ENCODE assay signal across 8 mouse cellular contexts in the genomic region with DNA sequence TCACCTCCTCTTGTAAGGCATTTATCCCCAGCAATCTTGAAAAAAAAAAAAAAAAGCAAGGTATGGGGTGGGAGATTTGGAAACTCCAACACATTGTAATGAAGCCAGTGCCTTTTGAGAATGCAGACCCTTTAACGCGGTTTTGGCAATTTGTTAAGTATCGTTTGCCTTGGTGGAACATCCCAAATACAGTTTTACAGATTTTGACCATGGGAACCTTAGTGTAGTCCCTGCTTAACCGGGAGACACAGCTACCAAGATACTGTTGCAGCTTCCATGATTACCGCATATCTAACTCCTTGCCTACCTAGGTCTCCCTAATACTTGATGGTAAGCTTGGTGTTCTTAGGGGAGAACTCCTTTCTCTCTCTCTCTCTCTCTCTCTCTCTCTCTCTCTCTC. TPM values are rescaled to one million over a fixed set of nuclear protein-coding genes. Genes with fewer than 3 reads are reported as not detected.
DNase-seq lines count a peak whose midpoint lies in the region; ATAC-seq lines count a peak whose summit lies in the region.

No protein-coding gene starts in this region.

- H3K4me2 ChIP-seq in limb, embryonic 11.5 days (ENCODE audit: low read depth, severe bottlenecking): peak overlapping the region; percentile 75
- peak overlapping the region; percentile 69 for H3K4me2 ChIP-seq in stomach, embryonic 14.5 days (replicated peaks; ENCODE audit: low read depth, low read length)

- no peaks in the 10 kb centered on the region for H3K27me3 ChIP-seq in megakaryocyte, embryonic 14.5 days (replicated peaks)
- peaks cover 6% of the 10 kb centered on the region; the same call in 1 of the 2 replicates for H3K27me3 ChIP-seq in forebrain, embryonic 10.5 days (ENCODE audit: poor library complexity, severe bottlenecking)
- H3K27me3 ChIP-seq in limb, embryonic 11.5 days (ENCODE audit: control insufficient read depth, insufficient read depth, low read length): no peaks in the 10 kb centered on the region
- no peaks in the 10 kb centered on the region for H3K27me3 ChIP-seq in stomach, embryonic 14.5 days (ENCODE audit: control insufficient read depth, insufficient read depth, low read length)

- H3K4me1 ChIP-seq in megakaryocyte, embryonic 14.5 days: peaks cover 45% of the 10 kb centered on the region
- peaks cover 17% of the 10 kb centered on the region for H3K4me1 ChIP-seq in forebrain, embryonic 10.5 days
- no peaks in the 10 kb centered on the region for H3K4me1 ChIP-seq in limb, embryonic 11.5 days (ENCODE audit: control insufficient read depth, insufficient read depth, low read length)
- H3K4me1 ChIP-seq in stomach, embryonic 14.5 days (ENCODE audit: control insufficient read depth, insufficient read depth, low read length): peaks cover 10% of the 10 kb centered on the region; the same call in 1 of the 2 replicates

- H3K4me3 ChIP-seq in megakaryocyte, embryonic 14.5 days (replicated peaks): peak overlapping the region; percentile 96
- peak overlapping the region; percentile 98 for H3K4me3 ChIP-seq in forebrain, embryonic 10.5 days
- H3K4me3 ChIP-seq in limb, embryonic 11.5 days (ENCODE audit: low read depth, low read length): peak overlapping the region; percentile 77
- H3K4me3 ChIP-seq in stomach, embryonic 14.5 days (ENCODE audit: low read depth, low read length): peak overlapping the region; percentile 97

- 29% methylated on average over 5 of the region's 5 CpGs for WGBS in forebrain, embryonic 10.5 days
- WGBS in limb, embryonic 11.5 days: 20% methylated on average over 5 of the region's 5 CpGs
- WGBS in stomach, embryonic 14.5 days: 22% methylated on average over 5 of the region's 5 CpGs

- ATAC-seq in megakaryocyte, adult 5-6 weeks (ENCODE audit: poor library complexity, severe bottlenecking): no peak
- ATAC-seq in limb, embryonic 11.5 days (ENCODE audit: insufficient number of reproducible peaks, low FRiP score, low TSS enrichment, low read depth): no peak
- no peak for ATAC-seq in stomach, embryonic 14.5 days (ENCODE audit: insufficient number of reproducible peaks, insufficient read depth, low FRiP score, low read depth)

- peaks cover 19% of the 10 kb centered on the region for H3K36me3 ChIP-seq in megakaryocyte, embryonic 14.5 days (replicated peaks; ENCODE audit: low read length)
- peaks cover 28% of the 10 kb centered on the region for H3K36me3 ChIP-seq in forebrain, embryonic 10.5 days (replicated peaks)
- H3K36me3 ChIP-seq in limb, embryonic 11.5 days (ENCODE audit: control insufficient read depth, insufficient read depth, low read length): no peaks in the 10 kb centered on the region
- peaks cover 20% of the 10 kb centered on the region for H3K36me3 ChIP-seq in stomach, embryonic 14.5 days (ENCODE audit: control insufficient read depth, insufficient read depth, low read length)

- H3K9ac ChIP-seq in limb, embryonic 11.5 days (ENCODE audit: low read length): peak overlapping the region; percentile 83
- peak overlapping the region; percentile 72 for H3K9ac ChIP-seq in stomach, embryonic 14.5 days (replicated peaks; ENCODE audit: low read depth, low read length)

- H3K27ac ChIP-seq in forebrain, embryonic 10.5 days: 0 out of 2 replicates have a peak overlapping the region, but pooled peaks have one; percentile 93
- no peak overlapping the region for H3K27ac ChIP-seq in limb, embryonic 11.5 days (replicated peaks; ENCODE audit: low read depth, low read length)
- no peak overlapping the region for H3K27ac ChIP-seq in stomach, embryonic 14.5 days (ENCODE audit: low read length)

- H3K9me3 ChIP-seq in megakaryocyte, embryonic 14.5 days: no peaks in the 10 kb centered on the region
- H3K9me3 ChIP-seq in forebrain, embryonic 10.5 days: no peaks in the 10 kb centered on the region
- H3K9me3 ChIP-seq in limb, embryonic 11.5 days (ENCODE audit: control insufficient read depth, low read length): no peaks in the 10 kb centered on the region
- H3K9me3 ChIP-seq in stomach, embryonic 14.5 days (ENCODE audit: control insufficient read depth, low read depth, low read length): no peaks in the 10 kb centered on the region

- DNase-seq in forebrain, embryonic 10.5 days (ENCODE audit: extremely low spot score, low spot score): no peak
- DNase-seq in limb, embryonic 11.5 days (ENCODE audit: low spot score): no peak
- no peak for DNase-seq in urinary bladder, postnatal 10 days (ENCODE audit: low spot score)
- no peak for DNase-seq in layer of hippocampus, adult 11-12 months (ENCODE audit: low spot score)
- no peak for DNase-seq in urinary bladder, adult 18-20 months (ENCODE audit: low spot score in 2 of 2)

RNA-seq across cellular contexts. Expression of a gene that starts 0.7 kb away (rescaled TPM):
- polyA plus RNA-seq in megakaryocyte, embryonic 14.5 days (2012; ENCODE audit: insufficient read depth, low replicate concordance): 0.20 TPM in 1 of 2 replicates, not detected in the other
- 10.0 and 10.2 TPM in 2 replicates for total RNA-seq in megakaryocyte, adult 5-6 weeks (2015)
- 11.2 and 12.8 TPM in 2 replicates for total RNA-seq in megakaryocyte, adult 5-6 weeks (2017)
- 39.0 and 39.5 TPM in 2 replicates for polyA plus RNA-seq in forebrain, embryonic 10.5 days (2016; fragmentation: Nextera tagmentation; extraction: Ambion mirVana)
- 37.3 and 41.7 TPM in 2 replicates for polyA plus RNA-seq in limb, embryonic 11.5 days (2014; fragmentation: Nextera tagmentation; extraction: Ambion mirVana)
- polyA plus RNA-seq in stomach, embryonic 14.5 days (2014; fragmentation: Nextera tagmentation; extraction: Ambion mirVana): 20.3 and 23.1 TPM in 2 replicates

RNA-seq across cellular contexts. Expression of a gene that starts 38.4 kb away (rescaled TPM):
- 4.8 and 5.0 TPM in 2 replicates for polyA plus RNA-seq in megakaryocyte, embryonic 14.5 days (2012; ENCODE audit: insufficient read depth, low replicate concordance)
- total RNA-seq in megakaryocyte, adult 5-6 weeks (2015): 20.6 and 24.1 TPM in 2 replicates
- total RNA-seq in megakaryocyte, adult 5-6 weeks (2017): 16.1 and 18.6 TPM in 2 replicates
- polyA plus RNA-seq in forebrain, embryonic 10.5 days (2016; fragmentation: Nextera tagmentation; extraction: Ambion mirVana): 40.7 and 41.5 TPM in 2 replicates
- 38.3 and 39.1 TPM in 2 replicates for polyA plus RNA-seq in limb, embryonic 11.5 days (2014; fragmentation: Nextera tagmentation; extraction: Ambion mirVana)
- polyA plus RNA-seq in stomach, embryonic 14.5 days (2014; fragmentation: Nextera tagmentation; extraction: Ambion mirVana): 41.9 and 45.4 TPM in 2 replicates

RNA-seq across cellular contexts. Expression of a gene that starts 40.9 kb away (rescaled TPM):
- 65.2 and 119 TPM in 2 replicates for polyA plus RNA-seq in megakaryocyte, embryonic 14.5 days (2012; ENCODE audit: insufficient read depth, low replicate concordance)
- total RNA-seq in megakaryocyte, adult 5-6 weeks (2015): 118 and 120 TPM in 2 replicates
- total RNA-seq in megakaryocyte, adult 5-6 weeks (2017): 73.8 and 83.6 TPM in 2 replicates
- polyA plus RNA-seq in forebrain, embryonic 10.5 days (2016; fragmentation: Nextera tagmentation; extraction: Ambion mirVana): 70.5 and 71.1 TPM in 2 replicates
- polyA plus RNA-seq in limb, embryonic 11.5 days (2014; fragmentation: Nextera tagmentation; extraction: Ambion mirVana): 91.9 and 93.2 TPM in 2 replicates
- 85.5 and 91.3 TPM in 2 replicates for polyA plus RNA-seq in stomach, embryonic 14.5 days (2014; fragmentation: Nextera tagmentation; extraction: Ambion mirVana)

RNA-seq across cellular contexts. Expression of a gene that starts 50.7 kb away (rescaled TPM):
- 10.9 TPM in 1 of 2 replicates, not detected in the other for polyA plus RNA-seq in megakaryocyte, embryonic 14.5 days (2012; ENCODE audit: insufficient read depth, low replicate concordance)
- total RNA-seq in megakaryocyte, adult 5-6 weeks (2015): 54.5 and 69.7 TPM in 2 replicates
- total RNA-seq in megakaryocyte, adult 5-6 weeks (2017): 43.8 and 46.8 TPM in 2 replicates
- polyA plus RNA-seq in forebrain, embryonic 10.5 days (2016; fragmentation: Nextera tagmentation; extraction: Ambion mirVana): 30.0 and 31.6 TPM in 2 replicates
- 33.5 and 36.1 TPM in 2 replicates for polyA plus RNA-seq in limb, embryonic 11.5 days (2014; fragmentation: Nextera tagmentation; extraction: Ambion mirVana)
- polyA plus RNA-seq in stomach, embryonic 14.5 days (2014; fragmentation: Nextera tagmentation; extraction: Ambion mirVana): 39.3 and 39.9 TPM in 2 replicates

Comparison
In these comparisons a context has a peak if more than half of its experiments do, and no peak if none do; other contexts are left out.
1. RNA of a gene that starts 0.7 kb away (polyA plus RNA-seq): 39.0 to 39.5 TPM in forebrain, embryonic 10.5 days, 37.3 to 41.7 TPM in limb, embryonic 11.5 days and 20.3 to 23.1 TPM in stomach, embryonic 14.5 days; 0.20 TPM in megakaryocyte, embryonic 14.5 days; every median in the first group is over 10 times any median in the second.
2. Peak in every context shown above with its lines, with median percentiles within 50 percentile points of each other: H3K4me3 ChIP-seq.